Mouse (Mus musculus): ENCODE data around the gene Gstp1.
A peak's percentile ranks its signal among the peaks of the same experiment; 100 is the strongest.

DNA sequence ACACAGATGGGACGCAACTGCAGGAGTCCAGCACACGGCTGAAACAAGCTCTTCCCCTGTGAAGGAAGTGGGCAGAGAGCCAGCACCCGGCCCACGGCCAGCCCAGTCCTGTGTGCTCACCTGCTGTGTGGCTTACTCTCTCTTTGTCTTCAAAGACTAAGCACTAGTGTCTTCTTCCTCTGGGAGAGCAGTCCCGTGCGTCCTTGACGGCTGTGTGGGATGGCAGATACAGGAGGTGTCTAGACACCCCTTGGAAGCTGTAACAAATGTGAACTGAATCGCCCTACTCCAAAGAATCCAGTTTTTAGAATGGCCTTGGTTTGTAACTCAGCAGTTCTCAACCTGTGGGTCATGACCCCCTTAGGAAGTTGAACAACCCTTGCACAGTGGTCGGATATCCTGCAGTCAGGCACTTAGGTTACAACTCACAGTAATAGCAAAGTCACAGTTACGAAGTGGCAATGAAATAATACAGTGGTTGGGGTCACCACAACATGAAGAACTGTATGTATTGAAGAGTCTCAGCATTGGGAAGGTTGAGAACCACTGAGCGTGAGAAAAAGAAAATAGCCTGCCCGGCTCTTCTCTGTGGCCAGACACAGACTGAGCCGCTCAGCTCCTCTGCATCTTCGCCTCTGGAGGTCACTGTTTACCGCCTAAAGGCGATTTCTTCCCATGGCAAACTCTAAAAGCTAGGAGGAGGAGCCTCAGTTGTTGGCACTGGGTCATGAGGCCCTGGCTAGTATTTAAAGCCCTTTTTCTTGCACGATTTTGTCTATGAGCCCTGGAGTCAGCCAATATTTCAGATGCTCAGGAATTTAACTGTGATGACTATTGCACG, 18.8 kb downstream of the Gstp1 start:
- no peak for TF ChIP-seq POLR2A (IDR thresholded peaks at IDR 0.05; ENCODE audit: control insufficient read depth, low read depth, low read length)
- peak; percentile 55 for TF ChIP-seq CTCF (IDR thresholded peaks at IDR 0.05; ENCODE audit: control insufficient read depth, insufficient read depth, insufficient replicate concordance, low read depth, low read length)
